Mouse (Mus musculus) ES-Bruce4 (cell line): ENCODE results near the gene Nipal4.

ENCODE experiments used
- CTCF ChIP-seq: IDR thresholded peaks from one replicate; pipeline ENCODE4 v1.8.1; 2011; ENCODE audit warnings: low read depth, low read length
- EP300 ChIP-seq: IDR thresholded peaks from 2 replicates; pipeline ENCODE4 v1.6.1; 2011; ENCODE audit warnings: low read depth, low read length; ENCODE audit not compliant: insufficient read depth
- POLR2A ChIP-seq: IDR thresholded peaks from one replicate; pipeline ENCODE4 v1.8.1; 2011; ENCODE audit warnings: low read length; ENCODE audit not compliant: insufficient read depth

- TF ChIP-seq EP300, result no peak
- no peak for TF ChIP-seq CTCF
- TF ChIP-seq POLR2A, result no peak
Observed at GRCm38 (mm10) chr11:46211858-46212257, 45.5 kb upstream of the Nipal4 start.
